Mouse (Mus musculus) ES-Bruce4 (cell line): Measurements from ENCODE around the gene Pink1. TPM values are rescaled to one million over a fixed set of nuclear protein-coding genes. Genes with fewer than 3 reads are reported as not detected.

Source experiments
- H3K27ac ChIP-seq: 2 replicates; pipeline ENCODE4 v1.5.1; 2012; ENCODE audit warnings: low read length, inconsistent platforms; ENCODE audit not compliant: insufficient read depth
- H3K27me3 ChIP-seq: 2 replicates; pipeline ENCODE4 v1.6.1; 2012; ENCODE audit warnings: mild to moderate bottlenecking, low read length, inconsistent platforms; ENCODE audit not compliant: control insufficient read depth, poor library complexity, insufficient read depth, severe bottlenecking
- H3K36me3 ChIP-seq: 2 replicates; pipeline ENCODE4 v1.6.1; 2012; ENCODE audit warnings: inconsistent platforms, mild to moderate bottlenecking, low read length, moderate library complexity; ENCODE audit not compliant: control insufficient read depth, poor library complexity, insufficient read depth, severe bottlenecking
- H3K4me1 ChIP-seq: one replicate; pipeline ENCODE4 v1.8.1; 2011; ENCODE audit warnings: low read length; ENCODE audit not compliant: control insufficient read depth, insufficient read depth
- H3K4me3 ChIP-seq: 2 replicates; pipeline ENCODE4 v1.5.1; 2011; ENCODE audit warnings: low read depth, mild to moderate bottlenecking, low read length
- H3K9ac ChIP-seq: 2 replicates; pipeline ENCODE4 v1.6.1; 2012; ENCODE audit warnings: low read depth, mild to moderate bottlenecking, inconsistent platforms; ENCODE audit not compliant: poor library complexity, severe bottlenecking
- H3K9me3 ChIP-seq: replicated peaks from 2 replicates; pipeline ENCODE4 v1.6.1; 2012; ENCODE audit warnings: mild to moderate bottlenecking, low read length, inconsistent platforms; ENCODE audit not compliant: control insufficient read depth, poor library complexity, insufficient read depth, severe bottlenecking
- CTCF ChIP-seq: IDR thresholded peaks from one replicate; pipeline ENCODE4 v1.8.1; 2011; ENCODE audit warnings: low read depth, low read length
- EP300 ChIP-seq: IDR thresholded peaks from 2 replicates; pipeline ENCODE4 v1.6.1; 2011; ENCODE audit warnings: low read depth, low read length; ENCODE audit not compliant: insufficient read depth
- POLR2A ChIP-seq: IDR thresholded peaks from one replicate; pipeline ENCODE4 v1.8.1; 2011; ENCODE audit warnings: low read length; ENCODE audit not compliant: insufficient read depth
- polyA plus RNA-seq: library from polyadenylated mRNA; stranded (reverse); fragments of >200 nt; gene quantifications from 2 replicates; pipeline ENCODE4 v1.2.4, GENCODE M21; 2011; ENCODE audit warnings: low read depth; ENCODE audit not compliant: missing spikeins, insufficient read depth, insufficient read length

Pink1 gene
- polyA plus RNA-seq, 1 experiment, result 23.4 TPM

- Histone ChIP-seq H3K36me3 (no peaks in the 10 kb centered on the region), H3K4me1 (peaks cover 4% of the 10 kb centered on the region), H3K27me3 (no peaks in the 10 kb centered on the region), H3K9ac (no peak overlapping the region), H3K9me3 (no peaks in the 10 kb centered on the region), H3K27ac (no peak overlapping the region), H3K4me3 (no peak overlapping the region)
- TF ChIP-seq CTCF, result no peak
- TF ChIP-seq EP300, result no peak
- TF ChIP-seq POLR2A, result no peak
Measured at GRCm38 (mm10) chr4:138366561-138366960, 40.5 kb upstream of the Pink1 start.

- TF ChIP-seq POLR2A, result no peak
- no peak for TF ChIP-seq CTCF
- TF ChIP-seq EP300, result no peak
- H3K27me3 ChIP-seq, result no peaks in the 10 kb centered on the region
Measured at GRCm38 (mm10) chr4:138363511-138363910, 37.4 kb upstream of the Pink1 start.

GRCm38 (mm10) chr4:138362883-138363282 is 36.8 kb upstream of the Pink1 start:
- Histone ChIP-seq H3K9me3 (no peaks in the 10 kb centered on the region), H3K36me3 (no peaks in the 10 kb centered on the region), H3K4me1 (peaks cover 9% of the 10 kb centered on the region), H3K9ac (no peak overlapping the region), H3K27me3 (no peaks in the 10 kb centered on the region), H3K27ac (peak overlapping the region; percentile 16; the same call in 1 of the 2 replicates), H3K4me3 (no peak overlapping the region)
- TF ChIP-seq CTCF (no peak), EP300 (peak; percentile 78; the same call in 1 of the 2 replicates)

More at GRCm38 (mm10) chr4:138363511-138363910, 37.4 kb upstream of the Pink1 start:
- Histone ChIP-seq H3K4me3 (no peak overlapping the region), H3K9ac (no peak overlapping the region), H3K9me3 (no peaks in the 10 kb centered on the region), H3K4me1 (peaks cover 9% of the 10 kb centered on the region), H3K27ac (0 out of 2 replicates have a peak overlapping the region, but pooled peaks have one; percentile 16), H3K36me3 (no peaks in the 10 kb centered on the region)

GRCm38 (mm10) chr4:138361370-138361821 is 35.3 kb upstream of the Pink1 start:
- TF ChIP-seq CTCF, result no peak
- TF ChIP-seq EP300, result peak; percentile 51; the same call in 1 of the 2 replicates
- 0 out of 2 replicates have a peak overlapping the region, but pooled peaks have one; percentile 4 for H3K27ac ChIP-seq
- H3K9me3 ChIP-seq, result no peaks in the 10 kb centered on the region
- H3K9ac ChIP-seq, result peak overlapping the region; percentile 27
- H3K4me1 ChIP-seq, result peaks cover 9% of the 10 kb centered on the region
- peak overlapping the region; percentile 23; the same call in 1 of the 2 replicates for H3K4me3 ChIP-seq
- H3K36me3 ChIP-seq, result no peaks in the 10 kb centered on the region
- no peaks in the 10 kb centered on the region for H3K27me3 ChIP-seq

GRCm38 (mm10) chr4:138358176-138358575 is 32.1 kb upstream of the Pink1 start:
- H3K9me3 ChIP-seq, result no peaks in the 10 kb centered on the region
- H3K4me3 ChIP-seq, result no peak overlapping the region
- no peak overlapping the region for H3K9ac ChIP-seq
- no peak overlapping the region for H3K27ac ChIP-seq
- H3K27me3 ChIP-seq, result no peaks in the 10 kb centered on the region
- no peaks in the 10 kb centered on the region for H3K36me3 ChIP-seq
- no peak for TF ChIP-seq POLR2A
- no peak for TF ChIP-seq CTCF
- no peak for TF ChIP-seq EP300
- peaks cover 9% of the 10 kb centered on the region for H3K4me1 ChIP-seq

GRCm38 (mm10) chr4:138356551-138356950 is 30.4 kb upstream of the Pink1 start:
- Histone ChIP-seq H3K27me3 (no peaks in the 10 kb centered on the region), H3K4me1 (peaks cover 5% of the 10 kb centered on the region), H3K27ac (no peak overlapping the region), H3K4me3 (no peak overlapping the region), H3K9ac (no peak overlapping the region), H3K9me3 (no peaks in the 10 kb centered on the region), H3K36me3 (no peaks in the 10 kb centered on the region)
- TF ChIP-seq EP300, result no peak
- TF ChIP-seq CTCF, result no peak
- TF ChIP-seq POLR2A, result no peak
